Mouse (Mus musculus) frontal cortex, adult 2 months (tissue): ENCODE results near the gene Nr1d1. TPM values are rescaled to one million over a fixed set of nuclear protein-coding genes. Genes with fewer than 3 reads are reported as not detected.

Source experiments
- DNase-seq, 2 experiments: peaks; one replicate each; pipeline ENCODE4 v3.0.0; 2022; ENCODE audit warnings: low spot score in 1 of 2; ENCODE audit errors: extremely low spot score in 1 of 2
- polyA plus RNA-seq: library from polyadenylated mRNA; depleted of rRNA; stranded (reverse); fragments of >200 nt; gene quantifications from 2 replicates; pipeline ENCODE4 v1.2.3, GENCODE M21; 2012

Gene Nr1d1
- polyA plus RNA-seq, 1 experiment, result 126 TPM

GRCm38 (mm10) chr11:98788550-98789218 lies 13.6 kb upstream of the Nr1d1 start:
- DNase-seq, result peak; percentile 87 to 92

DNA sequence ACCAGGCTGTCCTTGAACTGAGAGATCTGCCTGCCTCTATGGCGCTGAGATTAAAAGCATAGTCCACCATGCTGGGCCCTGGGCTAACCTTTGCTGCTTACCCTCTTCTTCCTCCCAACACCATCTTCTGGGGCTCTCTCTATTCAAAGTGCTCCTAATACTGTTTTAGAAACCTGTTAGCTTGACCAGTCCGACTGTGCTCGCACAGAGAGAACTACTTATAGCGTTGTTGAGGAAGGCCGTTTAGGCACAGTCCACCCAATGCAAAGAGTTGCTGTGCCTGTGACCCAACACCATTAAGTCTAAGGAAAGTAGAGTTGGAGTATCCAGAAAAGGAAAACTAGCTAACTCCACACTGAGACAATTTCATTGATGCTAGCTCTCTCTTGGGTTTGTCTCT lies 13.0 kb upstream of the Nr1d1 start:
- DNase-seq, result no peak

DNA sequence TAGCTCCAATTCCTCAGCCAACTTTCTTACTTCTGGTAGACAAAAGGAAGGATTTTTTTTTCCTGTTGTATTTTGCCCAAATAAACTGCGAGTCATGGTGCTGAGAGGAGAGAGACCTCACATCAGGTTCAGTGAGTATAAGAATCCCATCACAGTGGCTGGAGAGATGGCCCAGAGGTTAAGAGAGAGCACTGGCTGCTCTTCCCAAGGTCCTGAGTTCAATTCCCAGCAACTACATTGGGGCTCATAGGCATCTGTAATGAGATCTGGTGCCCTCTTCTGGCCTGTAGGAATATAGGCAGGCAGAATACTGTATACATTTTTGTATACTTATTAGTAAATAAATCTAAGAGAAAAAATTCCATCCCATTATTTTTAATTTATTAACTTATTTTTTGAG lies 12.6 kb upstream of the Nr1d1 start:
- DNase-seq, result no peak

- no peak for DNase-seq
Observed at GRCm38 (mm10) chr11:98787229-98787628, 12.1 kb upstream of the Nr1d1 start.

DNA sequence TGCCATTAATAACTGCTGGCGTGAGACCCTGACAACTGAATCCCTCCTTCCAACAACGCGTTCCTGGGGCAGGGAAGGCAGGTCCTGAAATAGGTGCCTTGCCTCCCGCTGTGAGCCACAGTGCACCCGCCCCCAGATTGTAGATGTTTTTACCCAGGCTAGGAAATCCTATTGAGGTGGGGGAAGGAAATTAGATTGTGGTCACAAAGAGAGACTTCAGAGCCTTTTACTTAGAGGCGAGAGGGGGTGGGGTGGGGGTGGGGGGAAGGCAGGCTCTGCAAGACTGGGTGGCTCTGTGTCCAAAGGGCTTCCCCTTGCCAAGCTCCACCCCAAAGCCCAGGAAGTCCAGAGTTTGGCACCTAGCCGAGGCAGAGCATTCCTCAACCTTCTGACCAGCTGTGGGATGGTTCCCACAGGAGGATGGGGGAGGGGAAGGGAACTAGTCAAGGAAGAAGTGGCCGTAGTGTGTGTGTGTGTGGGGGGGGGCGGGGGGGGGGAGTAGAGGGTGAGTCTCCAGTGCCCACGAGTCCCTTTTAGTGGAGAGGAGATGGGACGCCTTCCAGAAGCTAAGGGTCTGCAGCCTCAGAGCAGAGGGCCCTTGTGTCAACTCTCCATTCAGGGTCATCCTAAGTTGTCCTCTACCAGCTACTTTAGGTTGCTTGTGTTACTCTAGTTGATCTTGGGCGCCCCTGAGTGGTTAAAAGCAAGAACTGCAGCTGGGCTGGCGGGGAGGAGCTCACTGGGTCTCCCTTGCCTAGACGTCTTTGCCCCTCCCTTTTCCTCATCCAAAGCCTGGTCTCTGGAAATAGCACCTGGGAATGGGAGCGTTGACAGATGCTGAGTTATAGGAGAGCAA lies 11.5 kb upstream of the Nr1d1 start:
- DNase-seq, result peak; percentile 95 to 99

DNA sequence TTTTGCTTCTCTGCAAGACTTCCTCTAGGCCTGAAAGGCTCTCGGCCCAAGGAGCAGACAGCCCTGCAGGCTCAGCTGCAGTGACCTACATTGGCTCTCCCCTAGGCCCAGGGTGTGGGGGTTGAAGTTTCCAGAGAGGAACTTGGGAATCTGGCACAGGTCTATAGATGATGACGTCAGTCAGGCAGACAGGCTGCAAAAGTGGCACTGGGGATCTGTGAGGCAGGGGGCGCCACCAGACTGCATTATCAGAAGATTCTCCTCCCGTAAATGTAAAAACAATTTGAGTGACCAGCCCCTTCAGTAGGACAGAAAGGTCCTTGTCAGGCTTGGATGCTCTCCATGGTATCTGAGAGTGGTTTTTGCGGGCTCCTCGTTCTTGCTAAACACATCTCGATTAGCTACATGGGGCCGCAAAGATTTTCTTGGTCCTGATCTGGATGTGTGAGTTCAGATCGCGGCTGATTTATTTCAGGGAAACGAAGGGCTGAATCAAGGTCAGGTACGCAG lies 10.7 kb upstream of the Nr1d1 start:
- peak in 1 of 2 experiments; percentile 90 for DNase-seq

DNA sequence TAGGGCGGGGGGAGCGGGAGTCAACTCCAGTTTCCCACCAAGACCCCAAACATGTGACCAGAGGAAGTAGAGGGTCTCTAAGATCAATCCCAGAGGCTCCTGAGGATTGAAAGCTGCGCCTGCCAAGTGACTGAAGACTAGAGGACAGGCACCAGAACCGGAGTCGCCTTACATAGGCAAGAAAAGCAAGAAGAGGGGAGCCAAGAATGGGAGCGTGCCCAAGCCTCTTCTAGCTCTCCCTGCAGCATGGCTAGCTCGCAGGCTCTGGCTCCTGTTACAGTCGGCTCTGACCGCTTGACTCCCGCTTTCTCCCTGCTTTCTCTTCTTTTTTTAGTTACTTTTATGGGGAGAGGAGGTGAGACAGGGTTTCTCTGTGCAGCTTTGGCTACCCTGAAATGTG lies 10.1 kb upstream of the Nr1d1 start:
- no peak for DNase-seq

- no peak for DNase-seq
Observed at GRCm38 (mm10) chr11:98784139-98784538, 9.0 kb upstream of the Nr1d1 start.

DNA sequence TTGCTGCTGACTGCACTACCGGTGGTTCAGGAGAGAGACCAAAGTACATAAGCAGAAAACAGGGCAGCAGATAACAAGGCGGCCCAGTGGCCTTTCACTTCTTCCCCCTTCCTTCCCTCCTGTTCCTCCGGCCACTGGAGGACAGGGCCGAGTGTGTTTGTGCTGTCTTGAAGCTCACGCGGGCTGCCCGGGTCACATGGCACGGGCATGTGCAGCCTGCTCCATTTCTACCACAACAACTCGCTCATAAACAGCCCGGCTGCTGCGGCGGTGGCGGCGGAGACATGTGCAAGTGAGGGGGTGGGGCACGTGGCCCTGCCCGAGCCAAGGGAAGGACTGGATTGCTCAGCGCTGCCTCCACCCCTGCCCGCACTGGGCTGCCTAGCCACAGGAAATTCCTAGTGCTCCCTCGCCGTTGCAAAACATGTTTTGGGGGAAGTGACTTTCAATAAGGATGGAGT lies 8.1 kb upstream of the Nr1d1 start:
- DNase-seq, result peak; percentile 98

- no peak for DNase-seq
Observed at GRCm38 (mm10) chr11:98782651-98783235, 7.6 kb upstream of the Nr1d1 start.

DNA sequence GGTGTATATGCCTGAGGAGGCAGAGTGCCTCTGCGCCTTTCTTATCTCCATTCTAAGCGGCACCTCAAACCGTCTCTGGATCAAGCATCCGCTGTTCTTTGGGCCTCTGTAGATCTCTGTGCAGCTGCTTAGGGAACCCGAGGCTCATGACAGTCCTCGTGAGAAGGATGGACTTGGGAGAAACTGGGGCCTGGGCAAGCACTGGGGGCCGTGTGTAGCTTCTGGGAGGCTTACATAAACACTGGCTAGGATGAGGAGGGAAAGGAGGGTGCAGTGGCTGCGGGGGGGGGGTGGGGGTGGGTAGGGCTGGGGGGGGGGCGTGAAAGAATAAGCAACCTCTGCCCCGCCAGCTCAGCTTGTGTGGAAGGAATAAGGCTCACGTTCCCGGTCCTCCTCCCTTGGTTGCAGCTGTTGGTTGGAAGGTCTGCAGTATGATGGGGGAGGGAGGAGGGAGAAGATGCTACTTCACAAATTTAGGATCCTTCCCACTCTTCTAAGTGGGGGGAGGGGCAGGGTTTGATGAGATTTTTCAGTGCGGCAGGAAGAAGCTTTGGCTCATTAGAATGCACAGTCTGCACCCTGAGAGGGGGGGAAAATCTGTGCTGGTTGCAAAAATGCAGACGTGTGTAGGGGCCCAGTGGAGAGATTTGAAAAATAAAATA lies 6.8 kb upstream of the Nr1d1 start:
- DNase-seq, result peak; percentile 87 to 93

DNA sequence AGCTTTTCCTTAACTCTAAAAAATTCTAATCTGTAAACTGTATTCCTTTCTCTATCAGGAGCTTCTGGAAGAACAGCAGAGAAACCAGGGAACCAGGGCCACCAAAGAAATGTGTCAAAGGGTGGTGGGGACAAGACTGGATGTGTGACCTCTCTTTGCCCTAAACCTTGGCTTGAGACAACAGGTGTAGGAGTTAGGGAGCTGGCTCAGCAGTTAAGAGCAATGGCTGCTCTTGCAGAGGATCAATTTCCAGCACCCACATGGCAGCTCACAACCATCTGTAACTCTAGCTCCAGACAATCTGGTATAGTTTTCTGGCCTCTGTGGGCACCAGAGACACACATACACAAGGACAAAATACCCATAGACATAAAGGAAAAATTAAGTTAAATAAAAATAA lies 2.8 kb upstream of the Nr1d1 start:
- no peak for DNase-seq

GRCm38 (mm10) chr11:98776843-98777590 lies 1.9 kb upstream of the Nr1d1 start:
- DNase-seq, result no peak

- DNase-seq, result no peak
Observed at GRCm38 (mm10) chr11:98776052-98776764, 1.1 kb upstream of the Nr1d1 start.

GRCm38 (mm10) chr11:98775348-98776051 lies 367 bp upstream of the Nr1d1 start:
- peak; percentile 100 for DNase-seq

GRCm38 (mm10) chr11:98773635-98774295 lies 1.4 kb downstream of the Nr1d1 start:
- peak; percentile 100 for DNase-seq

DNA sequence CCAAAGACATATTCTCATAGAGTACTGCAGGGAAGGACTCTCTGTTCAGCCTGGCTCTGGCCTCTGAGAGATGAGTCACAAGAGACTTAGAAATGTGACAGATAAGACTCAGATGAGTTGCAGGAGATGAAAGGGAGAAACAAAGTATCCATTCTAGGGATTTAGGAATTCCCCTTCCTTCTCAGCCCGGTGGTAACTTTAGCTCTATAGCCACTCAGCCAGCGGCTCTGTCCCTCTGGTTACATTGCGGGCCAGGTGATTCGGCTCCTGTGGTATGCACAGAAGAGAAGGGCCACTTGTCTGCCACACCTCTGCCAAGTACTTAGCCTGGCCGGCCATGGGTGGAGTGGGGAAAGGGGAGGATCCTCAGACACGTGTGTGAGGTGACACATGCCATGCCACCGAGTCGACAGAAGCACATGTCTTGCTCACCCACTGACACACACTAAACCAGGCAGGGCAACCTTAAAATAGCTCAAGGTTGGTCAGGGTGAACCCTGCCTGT lies 2.4 kb downstream of the Nr1d1 start:
- DNase-seq, result peak in 1 of 2 experiments; percentile 50
